Mouse (Mus musculus) thymus, postnatal 10 days (tissue): ENCODE measurements around the gene Tas2r137.

Experiments
- DNase-seq, 2 experiments: peaks; one replicate each; pipeline ENCODE4 v3.0.0; 2021; ENCODE audit warnings: low spot score in 2 of 2

Gene Tas2r137

DNA sequence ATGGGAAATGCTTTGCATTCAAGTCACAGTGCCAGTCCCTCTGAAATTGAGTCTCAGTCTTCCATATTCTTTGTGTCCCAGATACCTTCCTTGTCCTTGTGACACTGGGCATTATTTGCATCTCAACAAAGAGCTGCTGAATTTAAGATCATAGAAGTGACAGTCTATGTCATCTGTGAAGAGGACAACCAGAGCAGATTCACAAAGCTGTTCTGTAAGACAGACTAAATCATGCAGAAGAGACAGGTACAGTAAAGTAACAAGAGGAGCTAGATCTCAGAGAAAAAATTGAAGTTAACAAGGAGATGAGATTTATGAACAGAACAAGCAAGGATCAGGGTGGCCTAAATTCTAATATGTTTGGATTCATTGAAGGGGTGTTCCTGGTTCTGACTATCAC, at the start of gene Tas2r137:
Gene Tas2r137, plus strand, starts transcription at position 301 of the 400 bp plus-strand sequence.
- DNase-seq, result no peak

GRCm38 (mm10) chr6:40441276-40441675, 49.8 kb upstream of the Tas2r137 start:
- no peak for DNase-seq

DNA sequence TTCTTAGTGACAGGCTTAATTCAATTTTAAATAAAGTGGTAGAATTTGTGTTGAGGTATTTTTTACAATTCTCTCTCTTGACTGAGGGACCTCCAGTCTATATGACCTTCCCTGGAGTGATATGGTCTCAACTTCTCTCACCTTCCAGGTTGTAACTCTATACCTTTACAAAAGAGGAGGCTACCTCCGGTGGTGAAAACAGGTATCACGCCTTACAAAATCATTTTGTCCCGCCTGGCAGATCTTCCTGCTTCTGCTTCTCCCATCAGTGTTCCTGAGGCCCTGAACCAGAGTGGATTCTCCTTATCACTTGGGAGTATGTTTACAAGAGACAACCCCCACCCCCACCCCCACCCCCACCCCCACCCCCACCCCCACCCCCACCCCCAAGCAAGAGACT, 49.3 kb upstream of the Tas2r137 start:
- DNase-seq, result peak in 1 of 2 experiments; percentile 11

- DNase-seq, result no peak
Observed at GRCm38 (mm10) chr6:40443281-40443928, 47.6 kb upstream of the Tas2r137 start.

GRCm38 (mm10) chr6:40448626-40449025, 42.4 kb upstream of the Tas2r137 start:
- DNase-seq, result no peak

DNA sequence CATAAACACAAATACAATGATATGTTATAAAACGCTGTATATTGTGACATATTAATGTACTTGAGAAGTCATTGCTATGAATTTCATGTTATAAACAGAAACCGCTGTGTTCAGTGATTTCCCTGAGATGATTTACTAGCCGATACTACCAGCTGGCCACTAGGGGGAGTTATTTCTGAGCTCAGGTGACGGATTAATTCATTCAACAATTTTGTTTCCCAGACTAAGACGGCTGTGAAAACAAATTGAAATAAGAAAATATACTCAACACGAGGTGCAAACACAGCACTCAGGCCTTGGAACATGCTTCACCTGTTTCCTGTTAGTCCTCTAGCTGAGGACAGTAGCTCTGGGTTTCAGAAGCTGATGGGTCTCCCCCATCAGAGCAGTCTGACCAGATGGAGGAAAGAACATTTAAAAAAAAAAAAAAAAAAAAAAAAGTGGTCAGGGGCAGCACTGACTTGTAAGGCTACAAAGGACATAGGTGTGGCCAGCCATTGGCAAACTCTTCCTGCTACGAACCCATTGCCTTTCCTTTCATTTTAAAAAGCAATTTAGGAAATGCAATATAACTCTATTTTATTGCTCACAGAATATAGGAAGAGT, 36.5 kb upstream of the Tas2r137 start:
- peak in 1 of 2 experiments; percentile 40 for DNase-seq

DNA sequence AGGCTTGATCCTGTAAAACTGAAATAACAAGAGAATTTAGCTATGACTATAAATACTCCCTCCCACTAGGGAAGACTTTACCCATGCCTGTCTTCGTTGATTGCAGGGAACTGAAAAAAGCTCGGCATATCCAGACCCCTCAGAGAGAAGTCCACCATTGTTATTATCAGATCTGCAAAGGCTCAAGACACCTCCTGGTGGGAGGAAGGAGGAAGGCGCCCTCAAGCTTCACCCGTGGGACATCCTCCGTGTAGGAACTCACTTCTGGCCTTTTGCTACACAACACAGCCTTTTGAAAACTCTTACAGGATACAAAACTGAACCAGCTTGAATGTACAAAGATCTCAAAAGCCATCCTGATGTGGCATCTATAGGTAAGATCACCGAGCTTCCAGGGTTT, 25.3 kb upstream of the Tas2r137 start:
- peak in 1 of 2 experiments; percentile 9 for DNase-seq

- peak; percentile 88 to 91 for DNase-seq
Observed at GRCm38 (mm10) chr6:40470916-40471719, 19.9 kb upstream of the Tas2r137 start, which contains the start of gene Ssbp1. Gene Ssbp1, plus strand, starts transcription at chr6:40471352.

DNA sequence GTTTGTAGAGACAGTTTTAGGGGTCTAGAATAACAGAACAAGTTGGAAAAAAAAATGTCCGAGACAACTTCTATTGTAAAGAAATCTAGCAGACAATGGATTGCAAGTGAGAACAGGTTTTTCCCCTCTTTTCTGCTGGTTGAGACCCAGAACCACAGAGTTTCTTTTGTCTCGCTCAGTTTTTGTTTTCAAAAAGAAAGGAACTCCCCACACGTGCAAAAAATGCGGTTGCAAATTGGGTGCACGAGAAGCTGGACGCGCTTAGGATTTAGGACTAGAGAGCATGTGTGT, 19.4 kb upstream of the Tas2r137 start:
- DNase-seq, result no peak

DNA sequence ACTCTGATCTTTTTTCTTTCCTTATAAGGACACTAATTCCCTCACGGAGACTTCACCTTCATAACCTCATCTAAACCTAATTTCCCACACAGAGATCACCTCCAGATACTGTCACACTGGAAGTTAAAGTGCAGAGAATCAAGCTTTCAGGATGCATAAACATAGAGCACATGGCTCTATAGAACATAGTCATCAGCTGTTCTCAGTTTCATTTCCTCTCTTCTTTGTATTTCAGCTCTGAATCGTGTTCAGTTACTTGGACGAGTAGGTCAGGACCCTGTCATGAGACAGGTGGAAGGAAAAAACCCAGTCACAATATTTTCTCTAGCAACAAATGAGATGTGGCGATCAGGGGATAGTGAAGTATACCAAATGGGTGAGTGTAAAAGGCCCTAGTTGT, 14.9 kb upstream of the Tas2r137 start:
- no peak for DNase-seq

- no peak for DNase-seq
Observed at GRCm38 (mm10) chr6:40479705-40480104, 11.3 kb upstream of the Tas2r137 start.

- DNase-seq, result no peak
Observed at GRCm38 (mm10) chr6:40482318-40482717, 8.7 kb upstream of the Tas2r137 start.

DNA sequence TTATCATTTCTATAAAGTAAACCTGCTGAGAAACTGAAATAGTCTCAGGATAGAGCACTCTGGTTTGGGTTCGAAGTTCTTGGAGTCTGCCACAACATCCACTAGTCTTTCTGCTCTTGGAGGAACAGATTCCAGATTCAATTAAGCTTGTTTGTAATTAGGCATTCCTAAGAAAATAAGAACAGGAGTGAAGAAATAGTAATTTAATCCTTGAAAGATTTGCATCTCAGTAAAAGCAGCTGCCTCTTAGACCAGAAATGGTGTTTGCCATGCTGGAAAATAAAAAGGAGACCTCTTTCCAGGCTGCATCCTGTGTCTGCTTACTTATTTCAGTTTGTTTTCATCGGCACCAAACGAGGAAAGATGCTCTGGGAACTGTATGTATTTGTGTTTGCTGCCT, 2.2 kb downstream of the Tas2r137 start, which contains the start of gene Tas2r108:
Gene Tas2r108, plus strand, starts transcription at position 301 of the 400 bp plus-strand sequence.
- DNase-seq, result no peak

- DNase-seq, result no peak
Observed at GRCm38 (mm10) chr6:40519408-40519807, 28.4 kb downstream of the Tas2r137 start, which contains the start of gene Prss37. Gene Prss37, minus strand, starts transcription at chr6:40519508.
